Mouse (Mus musculus) heart, postnatal 25 days (tissue): ENCODE data around the gene Six3. TPM values are rescaled to one million over a fixed set of nuclear protein-coding genes. Genes with fewer than 3 reads are reported as not detected.

ENCODE experiments used
- DNase-seq: peaks from one replicate; pipeline ENCODE4 v3.0.0; 2022; ENCODE audit warnings: low spot score
- intact Hi-C: fragments of 180-260 bp; cut with DNase I; formaldehyde crosslinking; loops from one replicate; pipeline ENCODE4 v1.15.1; 2025
- total RNA-seq, 2 experiments: library from RNA; stranded (reverse); gene quantifications; 2 replicates each; pipeline ENCODE4 v1.2.3; 2021

Gene Six3
- not detected for total RNA-seq

- intact Hi-C loops, result no loop called here
- DNase-seq, result no peak
Observed at GRCm38 (mm10) chr17:85613266-85613860, at the start of gene Six3. TSS of gene Six3 (plus strand) at chr17:85613608.

GRCm38 (mm10) chr17:85564107-85564506, 49.3 kb upstream of the Six3 start:
- DNase-seq, result no peak
- intact Hi-C loops, result no loop called here

- no peak for DNase-seq
- intact Hi-C loops, result no loop called here
Observed at GRCm38 (mm10) chr17:85574023-85574422, 39.4 kb upstream of the Six3 start.

GRCm38 (mm10) chr17:85578290-85578689, 35.1 kb upstream of the Six3 start:
- DNase-seq, result no peak
- intact Hi-C loops, result no loop called here

GRCm38 (mm10) chr17:85579350-85579749, 34.1 kb upstream of the Six3 start:
- intact Hi-C loops, result no loop called here
- no peak for DNase-seq

- intact Hi-C loops, result no loop called here
- DNase-seq, result no peak
Observed at GRCm38 (mm10) chr17:85580221-85580620, 33.2 kb upstream of the Six3 start.

GRCm38 (mm10) chr17:85584170-85584569, 29.2 kb upstream of the Six3 start:
- intact Hi-C loops, result no loop called here
- no peak for DNase-seq

- DNase-seq, result no peak
- intact Hi-C loops, result no loop called here
Observed at GRCm38 (mm10) chr17:85584573-85584972, 28.8 kb upstream of the Six3 start.

GRCm38 (mm10) chr17:85585779-85586178, 27.6 kb upstream of the Six3 start:
- DNase-seq, result no peak
- intact Hi-C loops, result no loop called here

- intact Hi-C loops, result no loop called here
- no peak for DNase-seq
Observed at GRCm38 (mm10) chr17:85591976-85592375, 21.4 kb upstream of the Six3 start.

- intact Hi-C loops, result no loop called here
- DNase-seq, result no peak
Observed at GRCm38 (mm10) chr17:85595853-85596252, 17.6 kb upstream of the Six3 start.

- no peak for DNase-seq
- intact Hi-C loops, result no loop called here
Observed at GRCm38 (mm10) chr17:85596341-85596890, 17.0 kb upstream of the Six3 start.

GRCm38 (mm10) chr17:85599520-85599919, 13.9 kb upstream of the Six3 start:
- intact Hi-C loops, result no loop called here
- DNase-seq, result no peak

GRCm38 (mm10) chr17:85606463-85606862, 6.9 kb upstream of the Six3 start:
- intact Hi-C loops, result loop anchor here (5.0 kb wide), 1 partner anchor 119 kb away; no protein-coding TSS in a partner anchor
- no peak for DNase-seq

GRCm38 (mm10) chr17:85607556-85608365, 5.6 kb upstream of the Six3 start:
- no peak for DNase-seq
- intact Hi-C loops, result loop anchor here (5.0 kb wide), 1 partner anchor 120 kb away; no protein-coding TSS in a partner anchor

GRCm38 (mm10) chr17:85608366-85609093, 4.9 kb upstream of the Six3 start:
- no peak for DNase-seq
- intact Hi-C loops, result loop anchor here (5.0 kb wide), 1 partner anchor 121 kb away; no protein-coding TSS in a partner anchor

GRCm38 (mm10) chr17:85609094-85609425, 4.3 kb upstream of the Six3 start:
- intact Hi-C loops, result loop anchor here (5.0 kb wide), 1 partner anchor 122 kb away; no protein-coding TSS in a partner anchor
- DNase-seq, result no peak

- intact Hi-C loops, result loop anchor here (5.0 kb wide), 1 partner anchor 123 kb away; no protein-coding TSS in a partner anchor
- DNase-seq, result no peak
Observed at GRCm38 (mm10) chr17:85609621-85610392, 3.6 kb upstream of the Six3 start.

- DNase-seq, result no peak
- intact Hi-C loops, result no loop called here
Observed at GRCm38 (mm10) chr17:85610393-85611115, 2.9 kb upstream of the Six3 start.
